ENCODE assay signal across 9 mouse cellular contexts in genomic region chr7:24907211-24907748, GRCm38 (mm10). TPM values are rescaled to one million over a fixed set of nuclear protein-coding genes. Genes with fewer than 3 reads are reported as not detected.
DNase-seq lines count a peak whose midpoint lies in the region; ATAC-seq and TF ChIP-seq lines count a peak whose summit lies in the region.
"Had no signal": no experiment of that assay in that cellular context is flagged by ENCODE, and none has a peak within 500 bp of the region (broad histone marks: within the 10 kb centered on the region; RNA-seq: fewer than 3 reads in every experiment).

No protein-coding gene starts in this region.

- no peaks in the 10 kb centered on the region for H3K27me3 ChIP-seq in kidney, embryonic 15.5 days
- no peaks in the 10 kb centered on the region for H3K27me3 ChIP-seq in liver, embryonic 12.5 days (replicated peaks)
- no peaks in the 10 kb centered on the region for H3K27me3 ChIP-seq in spleen, adult 2 months (ENCODE audit: control insufficient read depth, insufficient read depth, low read length)
- H3K27me3 ChIP-seq: midbrain, embryonic 12.5 days had no signal

- H3K27ac ChIP-seq in kidney, embryonic 15.5 days: peak overlapping the region; percentile 38
- H3K27ac ChIP-seq in liver, embryonic 12.5 days: no peak overlapping the region
- peak overlapping the region; percentile 94 for H3K27ac ChIP-seq in spleen, adult 2 months (ENCODE audit: insufficient read depth, low read length)
- H3K27ac ChIP-seq: midbrain, embryonic 12.5 days had no signal

- H3K9me3 ChIP-seq in kidney, embryonic 15.5 days (replicated peaks): no peaks in the 10 kb centered on the region
- H3K9me3 ChIP-seq in liver, embryonic 12.5 days (replicated peaks): no peaks in the 10 kb centered on the region
- H3K9me3 ChIP-seq: midbrain, embryonic 12.5 days had no signal

- no peak overlapping the region for H3K4me3 ChIP-seq in kidney, embryonic 15.5 days (replicated peaks)
- H3K4me3 ChIP-seq in liver, embryonic 12.5 days: no peak overlapping the region
- H3K4me3 ChIP-seq in spleen, adult 2 months (ENCODE audit: extremely low read depth, insufficient read depth, insufficient read length): peak overlapping the region; percentile 48
- H3K4me3 ChIP-seq: midbrain, embryonic 12.5 days had no signal

- peak overlapping the region; percentile 29 for H3K4me2 ChIP-seq in kidney, embryonic 15.5 days
- H3K4me2 ChIP-seq in liver, embryonic 12.5 days: peak overlapping the region; percentile 91
- H3K4me2 ChIP-seq: midbrain, embryonic 12.5 days had no signal

- H3K4me1 ChIP-seq in kidney, embryonic 15.5 days: peaks cover 43% of the 10 kb centered on the region
- H3K4me1 ChIP-seq in liver, embryonic 12.5 days: peaks cover 48% of the 10 kb centered on the region
- H3K4me1 ChIP-seq in spleen, adult 2 months (ENCODE audit: control insufficient read depth, insufficient read depth, insufficient read length): peaks cover 12% of the 10 kb centered on the region; the same call in 1 of the 2 replicates

- ATAC-seq in kidney, embryonic 15.5 days (replicated peaks; ENCODE audit: low FRiP score): no peak
- peak; percentile 37 for ATAC-seq in common myeloid progenitor, adult 5-6 weeks (replicated peaks; ENCODE audit: low read depth, poor library complexity, severe bottlenecking)
- no peak for ATAC-seq in liver, embryonic 12.5 days

- no peak for TF ChIP-seq POLR2A in spleen, adult 2 months (IDR thresholded peaks at IDR 0.05; ENCODE audit: low read depth, low read length)

- peaks cover 45% of the 10 kb centered on the region for H3K36me3 ChIP-seq in kidney, embryonic 15.5 days
- H3K36me3 ChIP-seq in liver, embryonic 12.5 days: peaks cover 39% of the 10 kb centered on the region
- H3K36me3 ChIP-seq in spleen, adult 2 months (ENCODE audit: control insufficient read depth, insufficient read depth, low read length): peaks cover 30% of the 10 kb centered on the region

- 0 out of 2 replicates have a peak overlapping the region, but pooled peaks have one; percentile 10 for H3K9ac ChIP-seq in kidney, embryonic 15.5 days
- H3K9ac ChIP-seq in liver, embryonic 12.5 days: no peak overlapping the region

- no peak for DNase-seq in kidney, postnatal 14 days
- peak in 1 of 2 experiments; percentile 75 for DNase-seq in spleen, adult 2 months (ENCODE audit: low read depth in 1 of 2, low spot score in 2 of 2)
- DNase-seq in adrenal gland, adult 18-20 months (ENCODE audit: low spot score in 2 of 2): no peak
- DNase-seq in adrenal gland, postnatal 25 days: no peak
- no peak for DNase-seq in frontal cortex, postnatal 10 days (ENCODE audit: low spot score in 2 of 2)

- peak; percentile 22; the same call in 1 of the 2 replicates for TF ChIP-seq CTCF in spleen, adult 2 months (IDR thresholded peaks at IDR 0.05; ENCODE audit: extremely low read depth, insufficient read depth, insufficient read length, insufficient replicate concordance)

- WGBS in kidney, embryonic 15.5 days: 25% methylated on average over 13 of the region's 13 CpGs
- 32% methylated on average over 13 of the region's 13 CpGs for WGBS in liver, embryonic 12.5 days (ENCODE audit: insufficient replicate concordance)
- 21% methylated on average over 13 of the region's 13 CpGs for WGBS in spleen, adult 2 months

RNA-seq across cellular contexts. Expression of gene Arhgef1, which starts 4.6 kb away (rescaled TPM):
- 92.5 and 101 TPM in 2 replicates for polyA plus RNA-seq in kidney, embryonic 15.5 days (2015; fragmentation: Nextera tagmentation; extraction: Ambion mirVana)
- total RNA-seq in common myeloid progenitor, adult 5-6 weeks (2017): 43.2 and 54.1 TPM in 2 replicates
- 71.9 and 80.4 TPM in 2 replicates for polyA plus RNA-seq in liver, embryonic 12.5 days (2016; fragmentation: Nextera tagmentation; extraction: Ambion mirVana)
- 915 and 1,063 TPM in 2 replicates for polyA plus RNA-seq in spleen, adult 2 months (2012; rRNA removed)
- 10 to 100 TPM; 83.2 to 85.5 TPM for total RNA-seq in adrenal gland, adult 18-20 months (2021)
- 126 and 138 TPM in 2 replicates for total RNA-seq in adrenal gland, postnatal 25 days (2021)

RNA-seq across cellular contexts. Expression of gene Cd79a, which starts 10.1 kb away (rescaled TPM):
- 1.8 TPM in 2 replicates for polyA plus RNA-seq in kidney, embryonic 15.5 days (2015; fragmentation: Nextera tagmentation; extraction: Ambion mirVana)
- total RNA-seq in common myeloid progenitor, adult 5-6 weeks (2017): not detected in 2 replicates
- 0.12 TPM in 1 of 2 replicates, not detected in the other for polyA plus RNA-seq in liver, embryonic 12.5 days (2016; fragmentation: Nextera tagmentation; extraction: Ambion mirVana)
- polyA plus RNA-seq in spleen, adult 2 months (2012; rRNA removed): 959 and 1,255 TPM in 2 replicates
- total RNA-seq in adrenal gland, adult 18-20 months (2021): 1 to 10 TPM in 1 of 2 experiments, under 1 TPM in 1; 0.74 to 1.0 TPM
- 0.91 and 1.0 TPM in 2 replicates for total RNA-seq in adrenal gland, postnatal 25 days (2021)

RNA-seq across cellular contexts. Expression of gene Rps19, which starts 23.1 kb away (rescaled TPM):
- 2,383 and 2,806 TPM in 2 replicates for polyA plus RNA-seq in kidney, embryonic 15.5 days (2015; fragmentation: Nextera tagmentation; extraction: Ambion mirVana)
- 1,538 and 1,683 TPM in 2 replicates for total RNA-seq in common myeloid progenitor, adult 5-6 weeks (2017)
- polyA plus RNA-seq in liver, embryonic 12.5 days (2016; fragmentation: Nextera tagmentation; extraction: Ambion mirVana): 1,803 and 1,813 TPM in 2 replicates
- polyA plus RNA-seq in spleen, adult 2 months (2012; rRNA removed): 627 and 638 TPM in 2 replicates
- total RNA-seq in adrenal gland, adult 18-20 months (2021): 100 to 1,000 TPM; 871 to 959 TPM
- 564 and 876 TPM in 2 replicates for total RNA-seq in adrenal gland, postnatal 25 days (2021)

RNA-seq across cellular contexts. Expression of gene Gm4881, which starts 37.0 kb away (rescaled TPM):
- not detected in 2 replicates for polyA plus RNA-seq in kidney, embryonic 15.5 days (2015; fragmentation: Nextera tagmentation; extraction: Ambion mirVana)
- total RNA-seq in common myeloid progenitor, adult 5-6 weeks (2017): not detected in 2 replicates
- polyA plus RNA-seq in liver, embryonic 12.5 days (2016; fragmentation: Nextera tagmentation; extraction: Ambion mirVana): not detected in 2 replicates
- polyA plus RNA-seq in spleen, adult 2 months (2012; rRNA removed): not detected in 2 replicates
- not detected for total RNA-seq in adrenal gland, adult 18-20 months (2021)
- total RNA-seq in adrenal gland, postnatal 25 days (2021): not detected in 2 replicates

RNA-seq across cellular contexts. Expression of gene Dmrtc2, which starts 37.4 kb away (rescaled TPM):
- not detected in 2 replicates for polyA plus RNA-seq in kidney, embryonic 15.5 days (2015; fragmentation: Nextera tagmentation; extraction: Ambion mirVana)
- total RNA-seq in common myeloid progenitor, adult 5-6 weeks (2017): not detected in 2 replicates
- not detected in 2 replicates for polyA plus RNA-seq in liver, embryonic 12.5 days (2016; fragmentation: Nextera tagmentation; extraction: Ambion mirVana)
- not detected in 2 replicates for polyA plus RNA-seq in spleen, adult 2 months (2012; rRNA removed)
- not detected for total RNA-seq in adrenal gland, adult 18-20 months (2021)
- total RNA-seq in adrenal gland, postnatal 25 days (2021): not detected in 2 replicates
- polyA plus RNA-seq: midbrain, embryonic 12.5 days had no signal
